Mouse (Mus musculus) thymus, adult 18-20 months (tissue): ENCODE data around the gene Sfrp4.
"Not testable (repeated sequence)": the region's sequence is repeated elsewhere in the genome, so short reads cannot be mapped to it uniquely, and the experiment has no call there.

ENCODE experiments used
- DNase-seq, 2 experiments: peaks; one replicate each; pipeline ENCODE4 v3.0.0; 2022; ENCODE audit warnings: mixed read lengths in 2 of 2

Sfrp4 gene

DNA sequence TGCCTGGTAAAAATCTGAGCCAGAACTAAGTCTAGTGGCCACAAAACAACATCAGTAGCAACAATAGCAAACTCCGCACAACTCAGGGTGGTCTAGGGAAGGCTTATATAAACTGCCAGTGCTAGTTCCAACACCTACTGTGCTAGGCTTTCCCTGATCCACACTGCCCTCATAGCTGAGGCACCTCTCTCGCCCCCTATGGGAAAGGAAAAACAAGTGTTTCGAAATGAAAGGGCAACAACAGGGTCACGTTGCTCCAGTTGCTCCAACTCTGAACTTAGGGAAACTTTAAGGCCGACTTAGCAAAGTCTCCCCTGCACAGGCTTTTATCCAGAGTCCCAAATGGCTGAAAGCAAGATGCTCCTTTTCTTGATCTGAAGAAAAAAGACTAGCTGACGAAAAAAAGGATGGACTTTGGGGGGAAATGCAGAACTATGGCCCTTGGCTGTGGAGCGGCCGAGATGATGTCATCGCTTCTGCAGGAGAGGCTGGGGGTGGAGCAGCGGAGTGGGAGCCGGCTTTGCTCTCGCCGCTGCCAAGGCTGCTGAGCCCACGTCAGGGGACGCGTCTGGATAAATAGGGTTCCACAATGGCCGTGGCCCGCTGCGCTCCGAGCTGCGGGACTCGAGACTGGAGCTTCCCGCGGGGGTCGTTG lies at the start of gene Sfrp4:
Gene Sfrp4, plus strand, starts transcription at position 532 of the 655 bp plus-strand sequence.
- no peak for DNase-seq

DNA sequence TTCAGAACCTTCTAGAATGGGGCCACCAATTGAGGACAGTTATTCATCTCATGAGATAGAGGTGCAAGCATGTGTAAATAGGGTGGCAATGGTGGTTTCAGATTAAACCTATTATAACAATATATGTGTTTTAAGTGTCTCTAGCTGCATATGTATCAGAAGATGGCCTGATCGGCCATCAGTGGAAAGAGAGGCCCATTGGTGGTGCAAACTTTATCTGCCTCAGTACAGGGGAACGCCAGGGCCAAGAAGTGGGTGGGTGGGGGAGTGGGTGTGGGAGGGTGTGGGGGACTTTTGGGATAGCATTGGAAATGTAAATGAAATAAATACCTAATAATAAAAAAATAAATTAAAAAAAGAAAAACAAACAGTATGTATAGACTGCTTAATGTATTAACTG lies 48.2 kb upstream of the Sfrp4 start:
- DNase-seq: not testable (repeated sequence)

DNA sequence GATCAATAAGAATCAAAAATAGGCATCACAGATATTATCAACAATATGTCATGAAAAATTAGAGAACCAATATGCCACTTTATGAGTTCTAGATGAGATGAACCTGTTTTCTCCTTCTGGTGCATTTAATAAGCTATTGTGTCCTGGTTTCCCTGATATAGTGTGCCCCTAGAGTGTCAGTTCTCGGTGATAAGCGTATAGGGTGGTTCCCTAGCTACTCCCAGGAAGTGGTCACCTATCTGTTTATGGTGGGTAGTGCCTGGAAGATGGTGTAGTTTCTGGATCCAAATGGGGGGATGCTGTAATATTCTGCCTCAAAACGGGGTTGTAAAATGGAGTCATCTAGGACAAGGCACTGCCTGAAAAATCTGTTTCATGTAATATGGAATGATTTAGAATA lies 47.0 kb upstream of the Sfrp4 start:
- DNase-seq: no peak

DNA sequence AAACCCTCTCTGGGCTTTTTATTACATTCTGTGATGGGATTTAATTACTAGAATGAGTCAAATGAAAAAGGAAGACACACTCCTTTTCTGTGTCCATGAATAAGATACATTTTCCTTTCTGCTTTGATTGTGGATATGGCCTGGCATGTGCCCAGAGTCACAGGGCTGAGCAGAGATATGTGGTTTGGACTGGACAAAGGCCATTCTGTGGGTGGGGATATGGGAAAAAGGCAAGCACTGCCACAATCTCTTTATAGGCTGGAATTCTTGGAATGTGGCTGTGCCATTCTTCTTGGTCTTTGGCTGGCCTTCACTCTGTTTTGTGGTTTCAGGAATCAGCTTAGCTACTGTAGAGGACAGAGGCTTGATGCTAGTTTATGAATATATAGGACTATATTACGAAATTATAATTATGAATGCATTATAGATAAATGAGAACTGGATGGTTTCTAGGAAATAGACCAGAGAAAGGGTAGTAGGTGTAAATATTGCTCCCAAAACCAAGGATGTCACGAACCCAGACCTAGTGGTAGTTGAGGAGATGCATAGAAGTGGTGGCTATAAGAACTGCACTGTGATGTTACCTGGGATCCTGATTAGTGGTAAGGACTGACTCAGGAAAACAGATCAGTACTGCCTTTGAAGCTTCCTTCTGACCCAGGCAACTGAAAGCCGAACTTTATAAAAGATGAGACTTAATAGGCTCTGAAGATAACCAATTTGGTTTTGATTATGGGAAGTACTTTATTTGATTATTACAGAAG lies 31.7 kb upstream of the Sfrp4 start:
- DNase-seq: no peak

DNA sequence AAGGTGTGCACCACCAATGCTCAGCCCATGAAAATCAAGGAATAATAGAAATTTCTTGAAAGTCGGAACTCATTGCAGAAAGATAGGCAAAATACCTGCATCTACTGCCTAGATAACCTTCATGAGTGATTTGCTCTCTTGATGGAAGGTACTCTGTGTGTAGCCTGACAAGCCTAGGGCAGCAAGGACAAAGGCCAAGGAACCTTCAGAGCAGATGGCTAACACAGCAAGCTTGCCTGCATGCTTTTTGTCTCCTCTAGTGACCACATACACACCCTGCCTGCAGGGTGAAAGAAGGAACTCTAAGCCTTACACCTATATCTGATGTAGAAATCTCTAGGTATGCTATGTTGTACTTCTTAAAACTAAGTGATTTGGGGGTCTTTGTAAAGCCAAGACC lies 27.8 kb upstream of the Sfrp4 start:
- DNase-seq: no peak

DNA sequence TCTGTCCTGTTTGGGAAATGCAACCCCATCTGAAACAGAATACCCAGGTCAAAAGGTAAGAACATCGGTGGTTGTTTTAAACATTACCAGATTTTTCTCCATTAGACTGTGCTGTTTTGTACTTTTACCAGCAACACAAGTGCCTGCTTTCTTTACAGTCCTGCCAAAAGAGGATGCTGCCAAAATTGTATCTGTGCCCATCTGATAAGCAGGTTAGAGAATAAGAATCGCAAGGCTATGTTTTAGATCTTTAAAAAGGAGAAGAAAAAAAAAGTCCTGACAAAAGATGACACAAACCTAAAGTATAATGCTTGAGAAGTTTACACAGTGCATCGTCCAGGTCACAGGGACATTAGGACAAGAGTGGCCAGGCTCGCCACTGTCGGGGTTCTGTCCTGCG lies 23.7 kb upstream of the Sfrp4 start:
- DNase-seq: no peak

DNA sequence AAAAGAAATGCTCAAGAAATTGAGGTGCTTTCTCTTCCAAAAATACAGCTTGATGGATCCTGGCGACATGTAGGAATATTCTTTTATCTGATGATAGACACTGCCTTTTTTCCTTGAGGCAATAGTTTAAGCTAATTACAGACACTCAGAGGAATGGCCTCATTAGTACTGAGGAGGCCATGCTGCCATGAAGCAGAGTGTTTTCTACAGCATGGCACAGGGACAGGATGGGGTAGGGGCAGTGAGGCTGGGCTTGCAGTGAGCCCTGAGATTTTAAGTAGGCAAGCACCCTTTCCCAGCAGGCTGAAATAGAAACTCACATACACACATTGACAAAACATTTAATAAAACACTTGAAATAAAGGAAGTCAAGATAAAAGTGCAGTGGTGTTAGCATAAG lies 20.4 kb upstream of the Sfrp4 start:
- no peak for DNase-seq

DNA sequence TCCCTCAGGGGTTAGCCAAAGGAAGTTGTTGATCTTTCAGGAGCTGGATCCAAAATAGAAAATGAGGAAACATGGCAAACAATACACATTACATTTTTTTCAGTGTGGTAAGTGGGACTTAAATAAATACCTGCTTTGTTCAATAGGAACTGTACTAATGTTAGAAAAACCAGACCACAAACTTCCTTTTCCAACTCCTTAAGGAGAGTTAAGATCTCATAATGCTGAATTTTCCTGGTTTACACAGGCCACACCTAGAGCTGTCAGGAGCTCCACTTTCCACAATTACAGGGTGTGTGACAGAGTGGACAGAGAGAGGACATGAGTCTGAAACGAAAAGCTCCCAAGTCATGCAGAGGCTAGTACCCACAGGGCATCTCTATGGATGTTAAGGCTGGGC lies 19.2 kb upstream of the Sfrp4 start:
- DNase-seq: no peak

DNA sequence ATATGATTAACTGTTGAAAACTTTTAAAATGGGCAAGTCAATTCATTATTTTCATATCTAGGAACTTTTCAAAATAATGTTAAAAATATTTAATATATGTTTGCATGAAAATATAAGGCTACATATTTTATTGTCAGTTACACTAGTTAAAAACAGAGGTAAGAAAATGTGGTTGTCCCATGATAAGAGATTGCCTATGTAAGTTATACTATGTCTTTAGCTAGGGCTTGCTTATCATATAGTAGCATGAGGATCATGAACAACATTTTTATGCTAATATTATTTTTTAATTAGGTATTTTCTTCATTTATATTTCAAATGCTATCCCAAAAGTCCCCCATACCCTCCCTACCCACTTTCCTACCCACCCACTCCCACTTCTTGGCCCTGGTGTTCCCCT lies 18.0 kb upstream of the Sfrp4 start:
- DNase-seq: no peak

DNA sequence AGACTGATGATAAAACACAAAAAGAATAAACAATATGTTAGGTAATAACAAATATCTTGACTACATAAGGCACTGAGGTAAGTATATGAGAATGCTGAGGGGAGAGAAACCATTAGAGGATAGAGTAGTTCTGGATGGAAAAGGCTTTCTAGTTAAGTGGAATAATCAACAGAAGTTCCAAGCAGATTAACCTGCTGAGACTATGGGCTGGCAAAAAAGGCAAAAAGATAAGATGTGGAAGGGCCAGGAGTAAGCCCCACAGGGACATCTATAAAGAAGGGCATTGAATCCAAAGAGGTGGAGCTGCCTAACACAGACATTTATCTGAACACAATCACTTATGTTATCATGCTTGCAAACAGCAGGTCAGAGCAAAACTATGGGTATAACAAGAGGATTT lies 14.8 kb upstream of the Sfrp4 start:
- DNase-seq: no peak

DNA sequence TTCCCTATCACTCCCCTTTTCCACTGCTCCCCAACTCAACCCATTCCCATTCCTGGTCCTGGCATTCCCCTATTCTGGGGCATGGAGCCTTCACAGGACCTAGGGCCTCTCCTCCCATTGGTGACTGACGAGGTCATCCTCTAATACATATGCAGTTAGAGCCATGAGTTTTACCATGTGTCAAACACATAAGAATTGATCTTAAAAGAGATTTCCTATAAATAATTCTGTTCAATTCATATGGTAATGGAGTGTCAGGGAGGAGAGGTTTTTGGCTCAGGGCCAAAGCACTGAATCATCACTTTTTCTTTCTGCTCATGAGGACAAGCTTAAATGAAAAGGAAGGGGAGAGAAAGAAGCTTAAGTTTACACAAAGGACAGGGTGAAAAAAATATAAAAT lies 10.6 kb upstream of the Sfrp4 start:
- DNase-seq: no peak

DNA sequence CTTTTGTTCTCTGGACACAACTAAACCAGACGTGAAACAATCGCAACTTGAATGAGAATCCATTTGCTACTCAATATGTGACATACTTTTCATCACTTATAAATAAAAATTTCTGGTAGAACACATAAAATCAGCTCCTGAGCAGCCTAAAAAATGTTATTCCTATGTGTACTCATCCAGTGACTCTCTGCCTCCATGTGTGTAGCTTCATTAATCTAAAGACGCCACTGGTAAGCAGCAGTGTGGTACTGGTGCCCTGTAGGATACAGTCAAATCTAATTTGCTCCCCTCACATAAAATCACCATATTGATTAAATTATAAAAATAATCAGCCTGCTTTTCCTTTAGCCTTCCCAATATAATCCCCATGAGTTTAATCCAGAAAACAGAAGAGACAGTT lies 9.9 kb upstream of the Sfrp4 start:
- DNase-seq: no peak

DNA sequence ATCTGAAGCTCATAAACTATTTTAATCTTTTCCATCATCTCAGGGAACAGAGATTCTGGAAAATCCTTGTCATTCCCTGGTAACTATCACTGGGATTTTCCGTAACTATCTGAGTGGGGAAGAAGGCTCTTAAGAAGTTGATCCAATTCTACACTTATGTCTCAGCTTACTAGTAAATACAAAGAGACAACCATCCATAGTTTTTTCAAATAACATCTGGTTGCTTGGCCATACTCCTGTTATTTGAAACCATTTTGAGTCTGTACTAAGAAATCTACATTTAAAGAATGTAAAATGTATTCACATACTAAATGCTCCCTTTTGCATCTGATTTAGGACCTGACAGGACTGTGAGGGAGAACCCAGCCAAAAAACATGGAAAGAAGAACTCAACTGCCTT lies 9.5 kb upstream of the Sfrp4 start:
- no peak for DNase-seq

DNA sequence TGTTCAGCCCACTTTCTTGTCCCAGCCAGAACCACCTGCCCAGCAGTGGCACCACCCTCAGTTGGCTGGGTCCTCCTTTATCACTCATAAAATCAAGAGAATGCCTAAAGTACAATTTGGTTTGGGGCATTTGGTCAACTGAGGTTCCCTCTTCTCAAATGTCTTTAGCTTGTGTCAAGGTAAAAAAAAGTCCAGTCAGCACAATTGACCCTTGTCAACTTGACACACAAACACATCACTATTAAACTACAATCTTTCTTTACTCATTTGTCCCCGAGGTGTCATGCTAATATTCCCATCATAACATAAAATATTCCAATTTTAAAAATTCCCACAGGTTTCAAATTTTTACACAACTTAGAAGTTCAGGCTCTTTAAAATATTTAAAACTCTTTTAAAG lies 8.6 kb upstream of the Sfrp4 start:
- DNase-seq: no peak

DNA sequence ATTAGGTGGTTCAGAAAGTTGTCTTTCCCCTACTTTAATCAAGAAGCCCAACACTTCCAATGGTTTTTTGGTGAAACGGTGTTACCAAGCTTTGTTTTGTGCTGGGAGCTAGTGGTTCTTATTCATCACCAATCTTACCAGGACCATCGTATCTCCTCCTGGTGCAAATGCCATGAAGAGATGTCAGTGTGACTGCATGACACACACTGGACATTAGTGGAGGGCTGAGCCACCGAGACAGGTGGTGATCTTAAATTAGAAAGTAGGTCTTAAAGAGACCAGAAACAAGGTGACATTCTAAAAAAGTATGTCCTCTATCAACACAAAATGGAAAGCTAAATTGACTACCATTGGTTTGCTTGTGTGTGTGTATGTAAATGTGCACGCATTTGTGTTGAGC lies 4.8 kb upstream of the Sfrp4 start:
- no peak for DNase-seq

DNA sequence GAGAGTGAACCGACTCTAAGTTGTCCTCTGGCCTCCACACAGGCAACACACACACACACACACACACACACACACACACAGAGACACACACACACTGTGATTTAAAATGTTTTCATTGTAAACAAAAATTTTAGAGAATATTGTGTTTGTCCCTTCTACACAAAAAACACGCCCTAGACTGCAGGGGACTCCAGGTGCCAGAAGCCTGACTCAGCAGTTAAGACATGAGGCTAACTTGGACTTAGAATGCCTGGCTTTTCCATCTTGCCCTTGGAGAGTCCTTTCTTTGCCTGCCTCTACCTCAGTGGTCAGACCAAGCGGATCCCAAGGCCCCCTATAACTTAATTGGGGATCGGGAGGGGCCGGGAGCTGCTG lies 4.1 kb upstream of the Sfrp4 start:
- no peak for DNase-seq

DNA sequence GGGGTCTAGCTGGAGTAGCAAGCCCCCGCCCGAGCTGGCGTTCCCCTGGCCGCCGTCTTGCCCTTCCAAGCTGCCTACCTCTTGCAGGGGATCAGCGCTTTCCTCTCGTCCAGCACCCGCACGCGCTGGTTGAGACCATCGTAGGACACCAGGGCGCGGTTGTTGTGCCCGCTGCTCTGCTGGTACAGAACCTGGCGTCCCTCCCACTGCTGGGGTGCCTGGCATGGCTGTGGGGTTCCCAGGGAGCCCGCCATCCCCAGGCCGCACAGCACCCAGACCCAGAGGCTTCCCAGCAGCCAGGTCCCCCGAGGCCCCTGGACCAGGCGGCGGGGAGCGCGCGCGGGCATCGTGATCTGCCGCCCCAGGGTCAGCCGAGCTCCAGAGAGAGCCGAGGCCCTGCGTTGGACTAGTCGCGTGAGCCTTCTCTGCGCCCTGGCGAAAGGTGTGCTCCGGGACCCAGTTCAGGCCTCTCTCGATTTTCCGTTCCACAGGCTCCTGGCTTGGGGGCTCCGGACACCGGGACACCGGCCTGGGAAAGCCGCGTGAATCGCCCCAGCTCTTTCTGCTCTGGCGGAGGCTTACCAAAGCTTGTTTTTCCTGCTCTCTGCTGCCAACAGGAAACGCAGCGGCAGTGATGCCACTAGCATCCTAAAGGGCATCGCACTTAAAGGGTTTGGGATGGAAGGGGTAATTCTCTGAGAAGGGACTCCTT lies 3.5 kb upstream of the Sfrp4 start, which contains the start of gene Epdr1:
Gene Epdr1, minus strand, starts transcription at position 712 of the 712 bp plus-strand sequence.
- peak; percentile 6 to 21 for DNase-seq

DNA sequence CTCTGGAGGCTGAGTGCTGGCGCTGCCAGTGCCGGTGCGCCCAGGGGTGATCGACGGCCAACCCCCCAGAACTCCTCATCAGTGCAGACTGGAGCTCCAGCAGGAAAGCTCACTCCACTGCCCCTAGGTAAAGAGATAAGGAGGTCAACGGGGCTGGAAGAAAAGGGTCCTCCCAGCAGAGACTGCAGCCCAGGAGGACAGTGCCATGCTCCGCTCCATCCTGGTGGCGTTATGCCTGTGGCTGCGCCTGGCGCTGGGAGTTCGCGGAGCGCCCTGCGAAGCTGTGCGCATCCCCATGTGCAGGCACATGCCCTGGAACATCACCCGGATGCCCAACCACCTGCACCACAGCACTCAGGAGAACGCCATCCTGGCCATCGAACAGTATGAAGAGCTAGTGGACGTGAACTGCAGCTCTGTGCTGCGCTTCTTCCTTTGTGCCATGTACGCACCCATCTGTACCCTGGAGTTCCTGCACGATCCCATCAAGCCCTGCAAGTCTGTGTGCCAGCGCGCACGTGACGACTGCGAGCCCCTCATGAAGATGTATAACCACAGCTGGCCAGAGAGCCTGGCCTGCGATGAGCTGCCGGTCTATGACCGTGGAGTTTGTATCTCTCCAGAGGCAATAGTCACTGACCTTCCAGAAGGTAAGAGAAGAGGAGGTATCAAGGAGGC lies 463 bp downstream of the Sfrp4 start:
- no peak for DNase-seq

DNA sequence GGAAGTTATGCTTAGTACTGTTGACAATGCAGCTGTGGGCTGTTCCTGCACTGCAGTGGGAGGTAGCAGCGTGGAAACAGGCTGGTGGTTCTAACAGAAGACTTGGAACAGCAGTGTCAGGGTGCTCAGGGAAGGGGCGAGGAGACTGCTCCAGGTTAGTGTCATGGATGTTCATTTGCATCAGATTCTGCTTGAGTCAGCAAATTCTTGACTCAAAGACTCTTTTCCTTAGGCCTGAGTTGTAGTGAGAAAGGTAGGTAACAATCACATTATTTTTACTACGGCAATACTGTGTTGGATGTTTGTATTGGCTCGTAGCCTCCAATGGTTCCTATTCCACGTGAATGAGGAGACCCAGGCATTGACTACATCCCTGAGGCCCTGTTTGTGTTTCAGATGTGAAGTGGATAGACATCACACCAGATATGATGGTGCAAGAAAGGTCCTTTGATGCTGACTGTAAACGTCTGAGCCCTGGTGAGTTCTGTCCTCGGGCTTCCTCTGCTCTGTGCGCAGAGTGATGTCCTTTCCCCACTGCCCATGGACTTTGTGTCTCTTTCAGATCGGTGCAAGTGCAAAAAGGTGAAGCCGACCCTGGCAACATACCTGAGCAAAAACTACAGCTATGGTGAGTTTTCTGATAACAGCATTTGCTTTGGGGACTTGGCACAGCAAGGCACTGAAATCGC lies 1.9 kb downstream of the Sfrp4 start:
- DNase-seq: no peak

DNA sequence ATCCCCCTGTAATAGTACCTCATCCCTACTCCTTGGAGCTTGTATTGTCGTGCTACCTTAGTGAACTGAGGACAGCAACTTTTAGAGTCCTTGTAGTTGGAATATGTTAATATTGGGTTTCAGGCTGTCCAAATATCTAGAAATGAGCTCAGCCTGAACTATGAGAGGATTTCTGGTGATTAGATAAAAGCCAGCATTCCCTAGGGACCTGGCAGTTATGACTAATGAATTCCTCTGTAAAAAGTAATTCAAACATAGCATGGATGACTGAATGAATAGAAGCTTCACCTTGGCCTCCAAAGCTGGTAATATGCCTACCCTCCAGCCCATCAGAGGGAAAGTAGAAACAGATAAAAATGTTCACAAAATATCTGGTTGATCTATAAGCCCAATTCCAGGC lies 3.6 kb downstream of the Sfrp4 start:
- no peak for DNase-seq

DNA sequence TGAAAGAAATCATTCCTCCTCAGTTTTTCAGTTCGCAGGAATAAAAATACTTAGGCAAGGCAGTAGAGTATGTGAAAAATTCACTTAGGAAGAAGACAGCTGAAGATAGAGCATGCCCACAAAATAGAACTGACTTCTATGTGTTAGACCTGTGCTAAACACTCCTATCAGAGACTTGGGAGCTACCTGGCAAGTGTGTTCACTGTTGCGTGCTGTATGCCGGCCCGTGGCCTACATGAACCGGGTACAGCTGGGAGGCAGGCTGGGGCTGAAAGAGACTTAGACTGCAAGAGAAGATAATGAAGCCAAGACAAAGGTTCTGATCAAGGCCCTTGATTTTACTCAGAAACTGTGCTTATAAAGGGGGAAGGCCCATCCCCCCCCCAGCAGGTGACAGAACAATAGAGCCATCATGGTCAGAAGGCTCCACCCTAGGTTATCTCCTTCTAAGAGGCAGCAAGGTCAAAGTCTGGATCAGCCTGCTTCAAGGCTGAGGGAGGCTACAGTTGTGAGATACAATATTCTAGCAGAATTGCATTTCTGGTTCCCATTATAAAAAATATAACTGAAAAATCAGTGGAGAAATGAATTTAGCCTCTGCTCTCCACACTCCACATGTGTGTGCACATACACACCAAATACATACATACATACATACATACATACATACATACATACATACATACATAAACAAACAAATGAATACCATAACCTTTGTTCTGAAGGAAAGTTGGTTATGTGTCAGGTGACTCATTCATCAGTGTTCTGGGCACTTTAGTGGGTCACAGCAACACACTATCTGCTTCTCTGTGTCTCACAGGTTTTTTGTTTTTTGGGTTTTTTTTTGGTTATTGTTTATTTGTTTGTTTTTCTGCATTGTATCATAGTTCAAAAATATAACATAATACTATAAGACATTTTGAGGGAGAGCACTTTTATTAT lies 8.1 kb downstream of the Sfrp4 start:
- DNase-seq: no peak

DNA sequence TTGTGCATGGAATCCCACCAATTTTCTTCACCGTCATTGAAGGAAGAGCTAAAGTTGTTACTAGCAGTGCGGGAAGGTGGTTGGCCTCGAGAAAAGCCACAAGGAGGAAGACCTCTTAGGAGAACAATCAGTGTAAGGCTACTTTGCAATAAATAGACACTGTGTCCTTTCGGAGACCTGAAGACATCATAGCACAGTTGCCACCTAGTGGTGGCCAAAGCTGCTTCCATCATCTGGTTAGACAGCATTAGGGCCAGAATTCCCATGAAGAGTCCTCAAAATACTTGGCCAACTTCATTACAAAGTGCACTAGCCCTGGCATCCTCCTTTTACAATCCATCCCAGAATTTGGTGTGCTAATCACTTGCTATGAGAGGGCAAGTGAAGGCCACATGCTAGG lies 13.2 kb downstream of the Sfrp4 start:
- DNase-seq: no peak
